Mouse (Mus musculus) forebrain, embryonic 10.5 days (tissue): ENCODE data around the gene Rptor. TPM values are rescaled to one million over a fixed set of nuclear protein-coding genes. Genes with fewer than 3 reads are reported as not detected.
A peak's percentile ranks its signal among the peaks of the same experiment; 100 is the strongest.

ENCODE experiments used
- DNase-seq: peaks from one replicate; pipeline ENCODE4 v3.0.0-alpha.2; 2017; ENCODE audit warnings: low spot score; ENCODE audit errors: extremely low spot score
- H3K27ac ChIP-seq: fragments of 300-500 bp; sonication (generic); 2 replicates; pipeline ENCODE4 v1.5.1; 2016; ENCODE audit warnings: mild to moderate bottlenecking
- H3K27me3 ChIP-seq: fragments of 300-500 bp; sonication (generic); 2 replicates; pipeline ENCODE4 v1.6.1; 2016; ENCODE audit warnings: mild to moderate bottlenecking; ENCODE audit not compliant: poor library complexity, severe bottlenecking
- H3K36me3 ChIP-seq: fragments of 300-500 bp; sonication (generic); replicated peaks from 2 replicates; pipeline ENCODE4 v1.6.1; 2016; ENCODE audit warnings: mild to moderate bottlenecking, moderate library complexity
- H3K4me1 ChIP-seq: fragments of 300-500 bp; sonication (generic); 2 replicates; pipeline ENCODE4 v1.6.1; 2016
- H3K4me3 ChIP-seq: fragments of 300-500 bp; sonication (generic); 2 replicates; pipeline ENCODE4 v1.5.1; 2016; ENCODE audit warnings: mild to moderate bottlenecking, moderate library complexity
- H3K9me3 ChIP-seq: fragments of 300-500 bp; sonication (generic); 2 replicates; pipeline ENCODE4 v1.6.1; 2016; ENCODE audit warnings: mild to moderate bottlenecking, moderate library complexity
- WGBS: fragments of 180-500 bp; shearing (Covaris S2); methylation state at CpG from one replicate; pipeline ENCODE4 v1.1.7; 2016; 5-methylcytosine and 5-hydroxymethylcytosine counted together
- polyA plus RNA-seq: library from polyadenylated mRNA; unstranded; fragments of >200 nt; fragmentation: Nextera tagmentation; extraction: Ambion mirVana; gene quantifications from 2 replicates; pipeline ENCODE4 v1.2.1, GENCODE M21; 2016

Gene Rptor
- polyA plus RNA-seq, 1 experiment from 2014 or later = 12.8 TPM

GRCm38 (mm10) chr11:119821514-119821913 lies 218.8 kb downstream of the Rptor start:
- peaks cover 83% of the 10 kb centered on the region for H3K36me3 ChIP-seq
- peaks cover 23% of the 10 kb centered on the region for H3K4me1 ChIP-seq
- H3K9me3 ChIP-seq = no peaks in the 10 kb centered on the region
- no peak for DNase-seq
- no peak overlapping the region for H3K4me3 ChIP-seq
- no peaks in the 10 kb centered on the region for H3K27me3 ChIP-seq
- H3K27ac ChIP-seq = no peak overlapping the region
- WGBS = 87% methylated on average over 9 of the region's 9 CpGs

DNA sequence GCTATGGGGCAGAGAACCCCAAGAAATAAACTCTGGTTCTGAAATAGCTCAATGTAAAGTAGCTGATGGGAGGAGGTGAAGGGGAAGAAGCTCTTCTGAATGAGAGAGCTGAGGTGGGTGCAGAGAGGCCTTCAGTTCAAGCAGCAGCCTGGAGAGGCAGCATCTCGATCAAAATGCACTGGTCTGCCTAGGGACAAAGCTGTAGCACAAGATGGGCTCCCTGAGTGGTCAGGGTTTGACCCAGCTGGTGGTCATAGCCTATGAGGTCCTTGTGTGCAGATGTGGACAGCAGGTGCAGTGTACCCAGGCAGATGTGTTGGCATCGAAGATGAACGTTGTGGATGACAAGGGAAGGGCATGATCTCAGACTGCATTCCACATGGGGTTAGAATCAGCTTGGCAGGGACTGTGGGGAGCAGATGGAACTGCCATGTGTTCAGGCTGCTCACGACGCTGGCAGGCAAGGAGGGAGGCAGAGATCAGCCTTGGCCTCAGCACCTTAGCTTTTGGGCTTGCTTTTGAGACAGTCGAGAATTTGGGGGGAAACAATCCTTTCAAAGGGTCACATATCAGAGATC lies 221.5 kb downstream of the Rptor start:
- DNase-seq = no peak
- no peaks in the 10 kb centered on the region for H3K27me3 ChIP-seq
- H3K36me3 ChIP-seq = peaks cover 84% of the 10 kb centered on the region
- no peaks in the 10 kb centered on the region for H3K9me3 ChIP-seq
- H3K27ac ChIP-seq = no peak overlapping the region
- H3K4me1 ChIP-seq = peaks cover 2% of the 10 kb centered on the region; the same call in 1 of the 2 replicates
- WGBS = 89% methylated on average over 6 of the region's 6 CpGs
- H3K4me3 ChIP-seq = no peak overlapping the region

GRCm38 (mm10) chr11:119825783-119826182 lies 223.1 kb downstream of the Rptor start:
- WGBS = 97% methylated on average over 6 of the region's 6 CpGs
- H3K4me3 ChIP-seq = no peak overlapping the region
- H3K4me1 ChIP-seq = no peaks in the 10 kb centered on the region
- H3K27ac ChIP-seq = no peak overlapping the region
- no peaks in the 10 kb centered on the region for H3K27me3 ChIP-seq
- H3K36me3 ChIP-seq = peaks cover 77% of the 10 kb centered on the region
- DNase-seq = no peak
- no peaks in the 10 kb centered on the region for H3K9me3 ChIP-seq

- H3K27ac ChIP-seq = no peak overlapping the region
- no peaks in the 10 kb centered on the region for H3K27me3 ChIP-seq
- no peaks in the 10 kb centered on the region for H3K9me3 ChIP-seq
- peaks cover 79% of the 10 kb centered on the region for H3K36me3 ChIP-seq
- peaks cover 3% of the 10 kb centered on the region for H3K4me1 ChIP-seq
- H3K4me3 ChIP-seq = no peak overlapping the region
- 94% methylated on average over 4 of the region's 4 CpGs for WGBS
- no peak for DNase-seq
Observed at GRCm38 (mm10) chr11:119826239-119826638, 223.5 kb downstream of the Rptor start.

GRCm38 (mm10) chr11:119829116-119829515 lies 226.4 kb downstream of the Rptor start:
- H3K27me3 ChIP-seq = no peaks in the 10 kb centered on the region
- DNase-seq = no peak
- no peaks in the 10 kb centered on the region for H3K9me3 ChIP-seq
- H3K36me3 ChIP-seq = peaks cover 55% of the 10 kb centered on the region
- no peak overlapping the region for H3K27ac ChIP-seq
- peaks cover 31% of the 10 kb centered on the region for H3K4me1 ChIP-seq
- WGBS = 96% methylated on average over 3 of the region's 3 CpGs
- H3K4me3 ChIP-seq = no peak overlapping the region

GRCm38 (mm10) chr11:119831682-119832081 lies 229.0 kb downstream of the Rptor start:
- Histone ChIP-seq H3K27me3 (no peaks in the 10 kb centered on the region), H3K27ac (peak overlapping the region; percentile 49; the same call in 1 of the 2 replicates), H3K9me3 (no peaks in the 10 kb centered on the region), H3K4me1 (peaks cover 33% of the 10 kb centered on the region), H3K36me3 (peaks cover 36% of the 10 kb centered on the region), H3K4me3 (no peak overlapping the region)
- no peak for DNase-seq
- 61% methylated on average over 7 of the region's 7 CpGs for WGBS

- H3K4me1 ChIP-seq = peaks cover 33% of the 10 kb centered on the region
- DNase-seq = no peak
- H3K36me3 ChIP-seq = peaks cover 20% of the 10 kb centered on the region
- no peaks in the 10 kb centered on the region for H3K9me3 ChIP-seq
- H3K27me3 ChIP-seq = no peaks in the 10 kb centered on the region
- no peak overlapping the region for H3K27ac ChIP-seq
- H3K4me3 ChIP-seq = no peak overlapping the region
Observed at GRCm38 (mm10) chr11:119833311-119833710, 230.6 kb downstream of the Rptor start.

- Histone ChIP-seq H3K4me1 (peaks cover 33% of the 10 kb centered on the region), H3K36me3 (peaks cover 11% of the 10 kb centered on the region), H3K27ac (peak overlapping the region; percentile 22; the same call in 1 of the 2 replicates), H3K9me3 (no peaks in the 10 kb centered on the region), H3K27me3 (no peaks in the 10 kb centered on the region), H3K4me3 (no peak overlapping the region)
- DNase-seq = no peak
- 85% methylated on average over 16 of the region's 16 CpGs for WGBS
Observed at GRCm38 (mm10) chr11:119833877-119834804, 231.4 kb downstream of the Rptor start.

DNA sequence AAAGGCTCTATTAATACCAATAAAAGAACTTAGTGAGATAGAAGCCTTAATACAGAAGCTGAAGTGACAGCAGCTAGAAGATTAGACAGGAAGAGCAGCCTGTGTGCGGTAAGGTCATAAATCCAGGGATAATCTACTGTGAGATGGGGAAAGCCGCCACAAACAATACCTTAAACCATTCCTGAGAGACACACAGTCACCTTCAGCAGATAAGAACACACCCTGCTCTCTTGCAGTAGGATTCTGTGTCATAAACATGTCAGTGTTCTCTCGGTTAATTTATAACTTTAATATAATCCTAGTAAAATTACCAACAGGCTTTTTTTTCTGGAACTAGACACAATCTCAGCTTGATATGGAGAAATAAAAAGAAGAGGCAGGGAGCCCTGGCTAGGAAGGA lies 233.6 kb downstream of the Rptor start:
- no peak for DNase-seq
- H3K27ac ChIP-seq = no peak overlapping the region

GRCm38 (mm10) chr11:119837786-119838185 lies 235.1 kb downstream of the Rptor start:
- no peaks in the 10 kb centered on the region for H3K9me3 ChIP-seq
- peaks cover 20% of the 10 kb centered on the region for H3K4me1 ChIP-seq
- H3K27me3 ChIP-seq = no peaks in the 10 kb centered on the region
- H3K36me3 ChIP-seq = peaks cover 17% of the 10 kb centered on the region
- DNase-seq = no peak
- WGBS = 94% methylated on average over 1 of the region's 1 CpGs
- H3K4me3 ChIP-seq = no peak overlapping the region
- no peak overlapping the region for H3K27ac ChIP-seq

More for the DNA sequence above, 233.6 kb downstream of the Rptor start:
- Histone ChIP-seq H3K27me3 (no peaks in the 10 kb centered on the region), H3K4me3 (no peak overlapping the region), H3K9me3 (no peaks in the 10 kb centered on the region), H3K4me1 (peaks cover 35% of the 10 kb centered on the region), H3K36me3 (peaks cover 13% of the 10 kb centered on the region)
- WGBS = 94% methylated on average over 3 of the region's 3 CpGs

- Histone ChIP-seq H3K27me3 (no peaks in the 10 kb centered on the region), H3K36me3 (peaks cover 31% of the 10 kb centered on the region), H3K4me3 (no peak overlapping the region), H3K27ac (no peak overlapping the region), H3K4me1 (peaks cover 6% of the 10 kb centered on the region; the same call in 1 of the 2 replicates), H3K9me3 (no peaks in the 10 kb centered on the region)
- DNase-seq = no peak
- 89% methylated on average over 10 of the region's 10 CpGs for WGBS
Observed at GRCm38 (mm10) chr11:119839411-119840342, 237.0 kb downstream of the Rptor start.

GRCm38 (mm10) chr11:119846608-119847007 lies 243.9 kb downstream of the Rptor start:
- no peak overlapping the region for H3K27ac ChIP-seq
- H3K36me3 ChIP-seq = peaks cover 68% of the 10 kb centered on the region
- 95% methylated on average over 6 of the region's 6 CpGs for WGBS
- H3K27me3 ChIP-seq = no peaks in the 10 kb centered on the region
- no peak overlapping the region for H3K4me3 ChIP-seq
- no peak for DNase-seq
- H3K9me3 ChIP-seq = no peaks in the 10 kb centered on the region
- no peaks in the 10 kb centered on the region for H3K4me1 ChIP-seq
